Mouse (Mus musculus): ENCODE measurements around the gene Baiap2.

GRCm38 (mm10) chr11:119913935-119914314, 28.6 kb upstream of the Baiap2 start:
- no peak for TF ChIP-seq TAL1 (IDR thresholded peaks at IDR 0.05; ENCODE audit: low read length)
- peak; percentile 24; the same call in 1 of the 2 replicates for TF ChIP-seq GATA1 (IDR thresholded peaks at IDR 0.05; ENCODE audit: low read length)
